Mouse (Mus musculus) yolk sac, embryonic 10.5 days (tissue): ENCODE results near the gene Tspyl3.
A peak's percentile ranks its signal among the peaks of the same experiment; 100 is the strongest.
"Not testable (repeated sequence)": the region's sequence is repeated elsewhere in the genome, so short reads cannot be mapped to it uniquely, and the experiment has no call there.

Source experiments
- DNase-seq: peaks from one replicate; pipeline ENCODE4 v3.0.0-alpha.2; 2017; ENCODE audit warnings: low spot score

The Tspyl3 gene

DNA sequence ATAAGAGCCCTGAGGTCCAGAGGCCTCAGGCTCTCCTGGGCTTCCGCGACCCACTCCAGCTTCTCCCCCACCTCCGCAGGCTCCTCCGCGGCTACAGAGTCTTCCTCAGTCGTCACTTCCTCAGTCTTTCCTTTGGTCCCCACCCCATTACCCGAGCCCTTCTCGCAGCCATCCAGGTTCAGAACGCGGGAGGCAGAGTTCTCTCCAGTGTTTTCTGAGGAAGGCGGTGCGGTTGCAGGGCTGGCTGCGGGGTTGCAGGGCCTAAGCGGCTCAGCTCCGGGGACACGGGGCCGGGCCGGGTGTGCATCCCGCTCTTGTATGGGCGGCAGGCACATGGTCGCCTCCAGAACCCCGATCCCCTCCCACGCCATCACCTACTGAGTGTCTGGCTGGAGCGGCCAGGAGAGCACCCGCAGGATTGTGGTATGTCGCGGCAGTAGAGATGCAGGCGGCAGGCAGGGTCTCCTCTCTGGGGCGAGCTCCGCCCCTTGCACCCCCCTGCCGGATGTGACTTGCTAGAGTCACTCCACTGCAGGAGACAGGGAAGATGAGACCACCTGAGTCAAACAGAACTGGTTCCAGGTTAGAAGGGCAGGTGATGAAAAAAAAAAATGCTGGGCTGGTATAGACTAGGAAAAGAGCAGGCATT lies at the start of gene Tspyl3:
Tspyl3 (minus strand) TSS at position 496 of the 649 bp plus-strand sequence.
- peak; percentile 33 for DNase-seq

DNA sequence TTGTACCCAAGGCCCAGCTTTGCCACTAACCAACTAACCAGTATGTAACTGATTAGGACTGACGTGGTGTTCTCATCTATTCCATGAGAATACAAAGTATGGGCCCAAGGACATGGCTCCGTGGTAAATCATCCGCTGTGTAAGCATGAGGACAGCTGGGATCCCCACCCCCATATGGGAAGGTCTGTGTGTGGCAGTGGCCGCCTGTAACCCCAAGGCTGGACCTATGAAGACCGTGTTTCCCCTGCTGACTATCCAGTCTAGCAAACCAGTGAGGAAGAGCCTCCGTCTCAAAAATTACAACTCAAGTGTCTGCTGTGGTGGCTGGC lies 49.6 kb upstream of the Tspyl3 start:
- DNase-seq: no peak

DNA sequence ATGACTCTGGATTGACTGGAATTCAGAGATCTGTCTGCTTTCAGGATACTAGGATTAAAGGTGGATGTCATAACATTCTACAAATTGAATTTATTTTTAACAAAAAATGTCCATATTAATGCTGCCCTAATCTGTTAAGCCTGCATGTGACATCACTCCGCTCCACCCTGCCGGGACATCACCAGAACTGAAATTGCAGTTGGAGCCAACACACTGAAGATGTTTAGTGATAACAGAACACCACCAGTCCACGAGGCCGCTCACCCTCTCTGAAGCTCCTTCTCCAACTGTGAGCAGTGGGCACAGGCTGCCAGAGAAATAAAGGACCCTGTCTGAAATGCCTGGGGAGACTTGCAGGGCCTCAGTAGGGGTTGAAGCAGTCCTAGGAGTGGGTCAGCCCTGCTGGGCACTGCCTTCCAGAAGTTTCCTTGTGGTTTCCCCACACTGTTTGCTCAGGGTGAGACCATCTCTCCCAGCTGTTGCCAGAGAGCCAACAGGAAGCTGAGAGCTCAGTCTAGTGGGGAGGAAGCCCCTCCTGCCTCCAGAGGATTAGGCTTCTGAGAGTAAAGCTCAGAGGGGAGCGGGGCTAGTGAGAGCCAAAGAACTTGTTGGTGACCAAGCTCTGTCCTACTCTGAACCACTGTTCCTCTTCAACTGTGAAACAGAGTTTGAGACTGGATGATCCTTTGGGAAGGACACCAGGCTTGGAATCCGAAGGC lies 49.1 kb upstream of the Tspyl3 start:
- not testable (repeated sequence) for DNase-seq

DNA sequence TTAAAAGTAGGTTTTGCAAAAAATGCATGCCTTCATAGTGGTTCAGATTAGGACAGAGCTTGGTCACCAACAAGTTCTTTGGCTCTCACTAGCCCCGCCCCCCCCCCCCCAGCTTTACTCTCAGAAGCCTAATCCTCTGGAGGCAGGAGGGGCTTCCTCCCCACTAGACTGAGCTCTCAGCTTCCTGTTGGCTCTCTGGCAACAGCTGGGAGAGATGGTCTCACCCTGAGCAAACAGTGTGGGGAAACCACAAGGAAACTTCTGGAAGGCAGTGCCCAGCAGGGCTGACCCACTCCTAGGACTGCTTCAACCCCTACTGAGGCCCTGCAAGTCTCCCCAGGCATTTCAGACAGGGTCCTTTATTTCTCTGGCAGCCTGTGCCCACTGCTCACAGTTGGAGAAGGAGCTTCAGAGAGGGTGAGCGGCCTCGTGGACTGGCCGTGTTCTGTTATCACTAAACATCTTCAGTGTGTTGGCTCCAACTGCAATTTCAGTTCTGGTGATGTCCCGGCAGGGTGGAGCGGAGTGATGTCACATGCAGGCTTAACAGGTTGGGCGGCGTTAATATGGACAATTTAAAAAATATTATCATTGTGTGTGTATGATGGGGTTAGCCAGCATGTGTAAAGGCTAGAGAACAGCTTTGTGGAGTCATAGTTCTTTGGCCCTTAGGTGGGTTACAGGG lies 45.1 kb upstream of the Tspyl3 start:
- DNase-seq: not testable (repeated sequence)

DNA sequence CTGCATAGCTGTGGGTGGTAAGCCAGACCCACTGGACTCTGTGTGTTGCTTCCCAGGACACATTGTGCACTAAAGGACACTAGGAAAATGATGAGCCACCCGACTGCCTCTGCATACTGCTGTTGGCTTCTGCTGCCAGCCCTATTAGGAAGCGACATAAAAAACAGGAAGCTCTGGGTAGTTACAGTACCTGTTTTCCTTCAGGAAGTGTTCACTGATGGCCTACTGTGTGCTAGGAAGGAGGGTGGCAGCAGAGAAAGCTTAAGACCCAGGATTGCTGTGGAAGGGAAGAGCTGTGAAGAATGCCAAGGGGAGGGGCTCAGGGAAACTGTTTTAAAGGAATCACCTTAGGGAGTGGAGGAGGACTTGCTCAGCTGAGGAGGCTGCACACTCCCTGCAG lies 42.1 kb upstream of the Tspyl3 start:
- no peak for DNase-seq

- DNase-seq: no peak
Measured at GRCm38 (mm10) chr2:153263053-153263452, 37.8 kb upstream of the Tspyl3 start.

DNA sequence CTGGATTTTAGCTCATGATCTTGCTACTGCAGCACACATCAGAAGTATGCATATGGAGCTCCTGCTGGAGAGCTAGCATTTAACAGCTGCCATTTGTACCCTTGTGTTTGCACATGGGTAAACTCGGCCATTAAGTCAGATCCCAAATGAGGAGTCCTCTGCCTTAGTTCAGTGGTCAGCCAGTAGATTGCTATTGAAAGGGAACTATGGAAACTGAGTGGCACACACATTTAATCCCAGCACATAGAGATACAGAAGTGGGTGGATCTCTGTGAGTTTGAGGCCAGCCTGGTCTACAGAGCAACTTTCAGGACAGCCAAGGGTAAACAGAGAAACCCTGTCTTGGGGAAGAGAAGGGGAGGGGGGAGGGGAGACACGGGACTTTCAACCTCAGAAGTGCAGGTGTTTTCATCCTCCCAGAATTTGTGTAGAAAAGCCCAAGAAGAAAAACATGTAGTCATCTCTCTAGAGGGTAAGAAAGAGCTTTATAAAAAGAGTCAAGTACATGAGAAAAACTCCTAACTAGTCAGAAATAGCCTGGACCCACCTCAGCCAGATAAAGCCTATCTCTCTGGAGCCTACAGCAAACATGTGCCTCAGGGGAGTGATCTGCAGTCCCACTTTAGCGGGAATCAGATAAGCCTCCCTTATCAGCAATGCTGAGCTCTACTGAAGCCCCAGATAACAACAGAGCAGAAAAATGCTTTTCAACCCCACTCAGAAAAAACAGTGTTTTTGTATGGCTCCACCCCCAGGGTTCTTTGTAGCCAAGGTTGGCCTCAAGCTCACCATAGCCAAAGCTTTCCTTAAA lies 34.8 kb upstream of the Tspyl3 start:
- peak; percentile 74 for DNase-seq

DNA sequence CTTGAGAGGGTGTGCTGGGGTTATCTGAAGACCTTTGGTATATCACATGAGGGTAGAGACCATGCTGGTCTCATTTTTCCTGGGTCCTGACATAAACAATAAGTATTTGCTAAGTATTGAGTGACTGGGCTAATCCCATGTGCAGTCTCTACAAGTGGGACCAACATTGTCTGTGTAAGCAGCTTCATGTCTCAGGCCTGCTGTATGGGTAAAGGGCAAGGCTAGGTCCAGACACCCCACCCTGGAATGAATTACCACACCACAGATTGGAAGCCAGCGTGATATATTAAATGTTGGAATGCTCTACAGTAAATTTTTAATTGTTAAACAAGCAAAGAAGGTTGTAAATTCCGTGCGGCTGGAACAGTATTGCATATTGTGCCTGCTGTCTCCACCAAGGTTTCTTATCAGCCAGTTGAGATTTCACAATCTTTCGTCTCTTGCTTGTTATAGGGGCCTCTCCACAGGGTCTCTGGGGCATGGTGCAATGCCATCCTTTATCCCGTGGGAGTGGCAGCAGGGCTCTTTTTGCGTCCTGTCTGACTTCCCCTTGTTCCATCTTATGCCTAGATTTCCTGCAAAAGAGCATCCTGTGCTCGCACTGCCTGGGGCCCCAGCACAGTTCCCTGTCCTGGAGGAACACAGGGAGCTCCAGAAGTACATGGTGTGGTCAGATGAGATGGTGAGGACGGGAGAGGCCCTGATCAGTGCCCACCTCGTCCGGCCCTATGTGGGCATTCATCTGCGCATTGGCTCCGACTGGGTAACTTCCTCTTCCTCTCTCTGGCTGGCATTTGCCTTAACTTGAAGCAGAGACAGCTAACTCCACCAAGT lies 34.0 kb upstream of the Tspyl3 start:
- DNase-seq: peak; percentile 41

DNA sequence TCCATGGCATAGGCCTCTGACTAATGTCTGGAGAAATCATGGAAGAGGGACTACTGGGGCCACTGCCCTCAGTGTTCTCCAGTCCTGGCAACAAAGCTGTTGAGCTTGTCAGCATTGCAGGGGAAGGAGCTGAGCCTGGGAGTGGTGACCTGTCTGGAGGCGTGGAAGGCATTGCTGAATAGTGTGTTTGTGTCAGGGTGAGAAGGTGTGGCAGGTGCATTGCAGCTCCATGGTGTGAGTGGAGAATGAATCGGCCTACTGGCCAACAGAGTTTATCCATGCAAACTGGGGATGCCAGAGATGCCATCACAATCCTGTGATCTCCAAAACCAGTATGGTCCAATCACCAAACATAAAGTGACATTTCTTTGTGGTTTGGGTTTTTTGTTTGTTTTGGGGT lies 31.4 kb upstream of the Tspyl3 start:
- no peak for DNase-seq

GRCm38 (mm10) chr2:153249751-153250150 lies 24.5 kb upstream of the Tspyl3 start:
- DNase-seq: peak; percentile 76

- DNase-seq: no peak
Measured at GRCm38 (mm10) chr2:153242156-153242555, 16.9 kb upstream of the Tspyl3 start.

DNA sequence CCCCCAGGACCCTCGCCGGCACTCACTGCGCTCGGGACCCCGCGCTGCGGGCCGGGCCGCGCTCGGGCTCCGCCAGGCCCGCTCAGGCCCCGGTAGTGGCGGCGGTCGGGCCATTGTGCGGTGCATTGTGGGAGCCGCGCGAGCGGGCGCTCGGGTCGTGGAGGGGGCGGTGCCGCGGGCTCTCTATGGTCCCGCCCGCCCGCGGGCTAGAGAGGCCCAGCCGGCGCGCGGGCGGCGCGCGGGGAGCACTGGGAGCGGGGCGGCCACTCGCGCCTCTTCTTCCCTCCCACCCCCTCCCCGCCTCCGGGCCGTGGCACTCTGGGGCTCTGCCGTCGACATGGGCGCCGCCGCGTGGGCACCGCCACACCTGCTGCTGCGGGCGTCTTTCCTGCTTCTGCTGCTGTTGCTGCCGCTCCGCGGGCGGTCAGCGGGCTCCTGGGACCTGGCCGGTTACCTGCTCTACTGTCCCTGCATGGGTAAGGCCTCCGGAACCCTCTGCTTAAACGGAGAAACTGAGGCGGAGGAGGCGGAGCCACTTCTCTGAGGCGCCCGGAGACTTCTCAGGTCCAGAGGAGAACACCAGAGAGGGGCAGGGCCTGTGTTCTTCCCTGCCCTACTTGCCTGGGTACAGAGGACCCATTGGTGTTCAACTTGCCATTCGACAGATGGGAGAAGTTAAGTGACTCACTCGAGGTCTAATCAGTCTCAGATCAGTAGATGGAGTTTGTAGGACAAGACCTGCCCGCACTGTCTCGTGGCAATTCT lies 16.2 kb upstream of the Tspyl3 start, which contains the start of the genes Plagl2 and Pofut1:
Plagl2 (minus strand) TSS at position 177 of the 765 bp plus-strand sequence.
Pofut1 (plus strand) TSS at position 284 of the 765 bp plus-strand sequence.
- peak; percentile 88 for DNase-seq

DNA sequence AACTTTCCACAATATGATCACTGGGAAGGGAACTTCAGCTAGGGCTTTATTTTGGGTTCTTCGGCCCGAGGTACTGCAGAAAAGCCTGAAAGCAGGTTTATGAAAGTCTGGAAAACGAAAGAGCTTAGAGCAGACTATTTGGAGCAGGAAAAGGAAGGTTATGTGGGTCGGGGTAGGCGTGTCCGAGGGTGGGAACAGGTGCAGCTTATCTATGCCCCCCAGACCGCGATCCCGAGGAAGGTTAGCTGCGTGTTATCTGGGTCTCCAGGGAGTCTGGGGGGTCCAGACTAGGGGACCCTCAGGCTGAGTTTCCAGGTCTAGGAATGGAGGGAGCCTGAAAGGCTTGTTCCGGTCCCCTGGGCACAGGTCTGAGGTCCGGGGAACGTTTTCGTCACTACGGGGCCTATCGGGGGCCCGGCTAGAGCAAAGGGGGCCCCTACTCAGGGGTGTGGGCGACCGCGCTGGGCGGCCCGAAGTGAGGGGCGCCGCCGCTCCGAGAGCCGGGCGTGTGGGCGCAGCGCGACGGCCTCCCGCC lies 15.5 kb upstream of the Tspyl3 start:
- peak; percentile 74 for DNase-seq

DNA sequence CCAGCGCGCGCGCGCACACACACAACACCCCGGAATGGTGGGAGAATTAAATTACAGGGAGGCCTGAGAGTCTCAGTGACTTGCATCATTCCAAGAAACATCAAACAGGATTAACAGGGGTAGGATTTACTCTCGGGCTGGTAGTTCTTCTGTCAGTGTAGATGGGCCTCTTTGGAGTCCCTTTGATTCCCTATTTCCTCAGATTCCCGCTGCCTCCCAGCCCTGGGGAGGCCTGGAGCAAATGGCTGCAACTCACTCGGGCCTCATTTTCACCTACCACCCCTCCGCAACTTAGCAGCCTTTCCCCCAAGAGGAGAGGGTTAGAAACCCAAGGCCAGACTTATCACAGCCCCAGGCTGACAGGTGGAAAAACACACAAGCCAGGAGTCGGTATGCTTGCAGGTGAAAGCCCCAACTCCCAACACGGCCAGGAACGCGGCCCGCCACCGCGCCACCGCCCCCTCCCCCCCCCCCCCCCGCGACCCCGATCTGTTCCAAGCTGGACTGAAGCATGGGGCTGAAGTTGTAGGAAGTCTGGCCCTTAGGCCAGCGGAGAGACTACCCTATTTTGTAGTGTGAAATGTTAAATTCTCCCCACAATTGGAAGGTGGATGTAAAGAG lies 14.7 kb upstream of the Tspyl3 start:
- DNase-seq: peak; percentile 40

- DNase-seq: no peak
Measured at GRCm38 (mm10) chr2:153239021-153239859, 14.0 kb upstream of the Tspyl3 start.

DNA sequence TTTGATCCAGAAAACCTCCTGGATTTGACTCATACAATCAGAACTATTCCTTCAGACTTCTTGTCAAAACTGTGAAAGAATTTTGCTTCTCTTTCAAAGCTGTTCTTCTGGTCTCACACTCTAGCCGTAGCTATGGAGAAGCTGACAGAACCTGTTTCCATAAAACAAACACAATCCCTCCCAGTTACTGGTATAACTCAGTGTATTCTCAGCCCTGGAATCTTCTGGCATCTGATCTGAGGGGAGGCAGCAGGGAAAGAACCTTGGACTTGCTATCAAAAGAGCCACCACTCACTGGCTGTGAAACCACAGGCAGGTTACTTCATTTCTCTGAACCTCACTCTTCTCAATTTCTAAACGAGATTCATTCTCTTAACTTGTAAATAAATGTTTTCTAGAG lies 13.2 kb upstream of the Tspyl3 start:
- peak; percentile 27 for DNase-seq

DNA sequence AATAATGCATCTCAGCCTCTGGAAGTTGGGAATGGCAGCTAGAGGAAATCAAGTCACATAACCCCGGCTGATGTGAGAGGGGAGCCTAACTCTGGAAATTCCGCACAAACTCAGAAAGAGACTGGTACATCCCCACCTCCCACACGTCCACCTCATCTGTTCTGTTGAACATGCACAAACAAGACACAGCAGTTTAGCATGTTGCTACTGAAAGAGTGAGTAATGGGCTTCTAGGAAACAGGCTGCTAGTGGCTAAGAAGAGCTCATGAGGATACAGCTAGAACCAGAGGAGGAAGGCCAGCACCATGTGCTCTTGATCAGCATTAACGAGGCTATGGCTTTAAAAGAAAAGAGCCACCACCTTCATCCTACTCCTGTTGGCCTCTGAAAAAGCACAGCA lies 12.7 kb upstream of the Tspyl3 start:
- no peak for DNase-seq

DNA sequence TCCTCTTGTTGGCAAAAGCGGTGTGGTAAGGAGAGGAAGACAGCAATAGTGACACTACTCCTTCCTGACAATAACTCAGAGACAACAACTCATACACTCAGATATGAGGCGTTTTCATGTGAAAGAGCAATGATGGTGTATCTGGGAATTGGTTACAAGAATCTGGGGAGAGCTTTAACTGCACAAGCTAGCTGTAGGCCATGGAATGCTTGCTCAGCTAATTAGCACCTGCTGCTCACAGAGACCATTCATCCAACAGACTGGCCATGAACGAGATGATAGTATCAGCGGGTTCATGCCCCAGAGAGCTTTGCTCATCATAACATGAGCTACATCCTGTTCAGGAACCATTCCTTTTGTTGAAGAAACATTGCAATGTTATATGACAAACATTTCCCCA lies 12.0 kb upstream of the Tspyl3 start:
- no peak for DNase-seq

DNA sequence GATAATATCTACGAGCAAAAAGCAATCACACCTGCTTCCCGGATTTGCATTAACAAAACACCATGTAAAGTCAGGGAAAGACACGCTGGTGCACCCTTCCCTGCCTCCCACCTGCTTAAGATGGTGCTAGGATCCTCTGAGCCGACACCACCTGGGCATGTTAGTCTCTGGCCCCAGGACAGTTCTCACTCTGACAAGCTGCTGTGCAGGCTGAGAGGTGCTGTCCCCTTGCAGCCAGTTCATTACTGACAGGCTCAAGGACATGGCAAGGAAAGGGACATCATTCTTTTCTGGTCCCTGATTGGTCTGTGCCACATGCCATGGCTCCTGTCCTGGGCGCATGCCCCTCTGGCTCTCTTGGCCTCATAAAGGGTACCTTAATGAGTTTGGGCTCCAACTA lies 3.3 kb upstream of the Tspyl3 start:
- DNase-seq: no peak
